Mouse (Mus musculus) bone marrow, adult 2 months (tissue): Measurements from ENCODE around the gene Rpl3l. TPM values are rescaled to one million over a fixed set of nuclear protein-coding genes. Genes with fewer than 3 reads are reported as not detected.
"Not testable (repeated sequence)": the region's sequence is repeated elsewhere in the genome, so short reads cannot be mapped to it uniquely, and the experiment has no call there.

Experiments
- H3K27ac ChIP-seq: fragments of 200-500 bp; 2 replicates; pipeline ENCODE4 v1.5.1; 2012; ENCODE audit warnings: low read depth, mild to moderate bottlenecking, control low read depth, inconsistent platforms, low read length; ENCODE audit not compliant: control insufficient read depth, poor library complexity, insufficient read depth
- H3K4me1 ChIP-seq: fragments of 200-500 bp; 2 replicates; pipeline ENCODE4 v1.6.1; 2011; ENCODE audit warnings: low read length; ENCODE audit not compliant: control insufficient read depth, insufficient read depth
- H3K4me3 ChIP-seq: fragments of 200-500 bp; replicated peaks from 2 replicates; pipeline ENCODE3; 2011; ENCODE audit warnings: mild to moderate bottlenecking, low read depth, low read length, control low read depth; ENCODE audit not compliant: control insufficient read depth
- CTCF ChIP-seq: fragments of 200-500 bp; IDR thresholded peaks from 2 replicates; pipeline ENCODE4 v1.5.1; 2011; ENCODE audit warnings: low read length, control low read depth; ENCODE audit not compliant: control insufficient read depth, insufficient read depth
- POLR2A ChIP-seq: fragments of 200-500 bp; IDR thresholded peaks from 2 replicates; pipeline ENCODE4 v1.6.1; 2011; ENCODE audit warnings: low read depth, mild to moderate bottlenecking, control low read depth, low read length, borderline replicate concordance; ENCODE audit not compliant: control insufficient read depth
- WGBS: fragments of 180-500 bp; shearing (Covaris S2); methylation state at CpG from one replicate; pipeline ENCODE4 v1.1.7; 2018; 5-methylcytosine and 5-hydroxymethylcytosine counted together
- polyA plus RNA-seq: library from polyadenylated mRNA; stranded (reverse); fragments of >200 nt; gene quantifications from 2 replicates; pipeline ENCODE4 v1.2.4, GENCODE M21; 2011; ENCODE audit warnings: low replicate concordance; ENCODE audit not compliant: missing spikeins, insufficient read depth, insufficient read length

Gene Rpl3l
- polyA plus RNA-seq, 1 experiment, result 2.5 TPM

DNA sequence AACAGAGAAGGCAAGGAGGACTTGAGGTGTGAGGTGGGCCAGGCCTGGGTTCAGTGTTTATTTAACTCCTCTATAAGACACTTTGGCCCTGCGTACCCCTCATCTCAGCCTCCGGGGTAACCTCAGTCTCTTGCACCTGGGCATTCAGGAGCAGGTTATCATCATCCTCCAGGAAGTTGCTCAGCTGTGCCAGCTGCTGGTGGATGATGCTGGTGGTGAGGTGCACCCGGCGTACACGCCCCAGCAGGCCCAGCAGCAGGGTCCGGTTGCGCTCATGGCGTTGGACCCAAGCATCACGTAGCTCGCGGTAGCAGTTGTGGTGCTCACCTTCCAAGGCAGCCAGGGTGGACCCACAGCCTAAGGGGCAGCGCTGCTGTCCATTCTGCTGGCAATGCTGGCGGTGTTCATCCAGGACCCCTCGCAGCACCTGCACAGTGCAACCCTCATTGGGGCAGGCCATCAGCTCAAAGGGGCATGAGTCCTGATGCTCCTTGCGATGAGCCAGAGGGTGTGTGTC lies 11.4 kb upstream of the Rpl3l start:
- Histone ChIP-seq H3K4me3 (no peak overlapping the region), H3K4me1 (no peaks in the 10 kb centered on the region), H3K27ac (no peak overlapping the region)
- WGBS, result 93% methylated on average over 15 of the region's 15 CpGs
- no peak for TF ChIP-seq POLR2A
- TF ChIP-seq CTCF, result no peak

DNA sequence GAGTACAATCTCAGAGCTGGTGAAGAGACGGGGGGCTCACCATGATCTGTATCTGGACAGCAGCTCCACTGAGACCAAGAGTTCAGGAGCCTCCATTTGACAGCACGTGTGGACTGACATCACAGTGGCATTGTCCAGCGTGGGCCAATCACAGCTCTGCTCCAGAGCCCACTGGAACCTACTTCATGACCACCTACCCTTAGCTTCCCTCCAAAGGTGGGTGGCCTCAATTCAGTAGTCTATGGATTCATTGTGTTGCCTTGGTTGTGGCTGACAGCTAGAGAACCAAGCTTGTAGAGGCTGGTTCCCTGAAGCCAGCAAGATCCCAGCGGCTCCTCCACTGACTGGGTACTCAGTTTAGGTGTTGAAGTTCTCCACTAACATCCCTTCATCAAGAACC lies 9.7 kb upstream of the Rpl3l start, which contains the start of the genes Rnf151 and Rps2:
TSS of gene Rnf151 (minus strand) at position 121 of the 400 bp plus-strand sequence.
TSS of gene Rps2 (plus strand) at position 174 of the 400 bp plus-strand sequence.
- TF ChIP-seq POLR2A (no peak), CTCF (no peak)
- Histone ChIP-seq H3K4me3 (no peak within 1 kb of the TSS), H3K4me1 (no peaks in the 10 kb centered on the region), H3K27ac (no peak within 1 kb of the TSS)
- 81% methylated on average over 4 of the region's 4 CpGs for WGBS

DNA sequence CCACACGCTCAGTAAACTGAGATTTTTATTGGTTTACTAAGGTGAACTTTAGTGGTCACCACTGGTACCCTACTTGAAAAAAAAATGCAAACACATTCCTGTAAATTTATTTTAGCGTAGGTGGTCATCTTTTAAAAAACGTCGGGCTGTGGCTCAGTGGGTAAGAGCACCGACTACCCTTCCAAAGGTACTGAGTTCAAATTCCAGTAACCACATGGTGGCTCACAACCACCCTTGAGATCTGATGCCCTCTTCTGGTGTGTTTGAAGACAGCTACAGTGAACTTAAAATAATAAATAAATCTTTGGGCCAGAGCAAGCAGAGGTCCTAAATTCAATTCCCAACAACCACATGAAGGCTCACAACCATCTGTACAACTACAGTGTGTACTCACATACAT lies 8.7 kb upstream of the Rpl3l start:
- 65% methylated on average over 5 of the region's 5 CpGs for WGBS
- not testable (repeated sequence) for H3K27ac ChIP-seq

GRCm38 (mm10) chr17:24719494-24720222 lies 8.0 kb upstream of the Rpl3l start:
- peak overlapping the region; percentile 72 for H3K27ac ChIP-seq
- H3K4me1 ChIP-seq, result no peaks in the 10 kb centered on the region; the same call in 1 of the 2 replicates
- no peak for TF ChIP-seq CTCF
- peak; percentile 94; the same call in 1 of the 2 replicates for TF ChIP-seq POLR2A
- H3K4me3 ChIP-seq, result peak overlapping the region; percentile 77
- under 1% methylated on average over 61 of the region's 61 CpGs for WGBS

More for the DNA sequence above, 8.7 kb upstream of the Rpl3l start:
- H3K4me3 ChIP-seq, H3K4me1 ChIP-seq: not testable (repeated sequence)

DNA sequence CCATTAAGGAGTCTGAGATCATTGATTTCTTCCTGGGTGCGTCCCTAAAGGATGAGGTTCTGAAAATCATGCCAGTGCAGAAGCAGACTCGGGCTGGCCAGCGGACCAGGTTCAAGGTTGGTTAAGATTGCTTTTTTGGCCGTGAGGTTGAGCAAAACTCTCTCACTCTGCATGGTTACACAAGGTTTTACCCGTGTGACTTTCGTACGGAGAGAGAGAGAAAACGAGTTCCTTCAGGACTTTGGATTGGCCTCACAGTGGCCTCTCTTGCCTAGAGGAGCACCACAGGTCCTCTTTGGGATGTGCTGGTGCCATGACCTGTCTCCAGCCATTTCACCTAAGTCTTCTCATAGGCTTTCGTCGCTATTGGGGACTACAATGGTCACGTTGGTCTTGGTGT lies 7.0 kb upstream of the Rpl3l start:
- H3K27ac ChIP-seq, H3K4me1 ChIP-seq: not testable (repeated sequence)
- peak overlapping the region; percentile 48 for H3K4me3 ChIP-seq
- WGBS, result 2% methylated on average over 11 of the region's 11 CpGs

GRCm38 (mm10) chr17:24721383-24721955 lies 6.2 kb upstream of the Rpl3l start:
- H3K4me3 ChIP-seq, result peak overlapping the region; percentile 13
- not testable (repeated sequence) for H3K4me1 ChIP-seq, H3K27ac ChIP-seq
- WGBS, result 46% methylated on average over 7 of the region's 7 CpGs

DNA sequence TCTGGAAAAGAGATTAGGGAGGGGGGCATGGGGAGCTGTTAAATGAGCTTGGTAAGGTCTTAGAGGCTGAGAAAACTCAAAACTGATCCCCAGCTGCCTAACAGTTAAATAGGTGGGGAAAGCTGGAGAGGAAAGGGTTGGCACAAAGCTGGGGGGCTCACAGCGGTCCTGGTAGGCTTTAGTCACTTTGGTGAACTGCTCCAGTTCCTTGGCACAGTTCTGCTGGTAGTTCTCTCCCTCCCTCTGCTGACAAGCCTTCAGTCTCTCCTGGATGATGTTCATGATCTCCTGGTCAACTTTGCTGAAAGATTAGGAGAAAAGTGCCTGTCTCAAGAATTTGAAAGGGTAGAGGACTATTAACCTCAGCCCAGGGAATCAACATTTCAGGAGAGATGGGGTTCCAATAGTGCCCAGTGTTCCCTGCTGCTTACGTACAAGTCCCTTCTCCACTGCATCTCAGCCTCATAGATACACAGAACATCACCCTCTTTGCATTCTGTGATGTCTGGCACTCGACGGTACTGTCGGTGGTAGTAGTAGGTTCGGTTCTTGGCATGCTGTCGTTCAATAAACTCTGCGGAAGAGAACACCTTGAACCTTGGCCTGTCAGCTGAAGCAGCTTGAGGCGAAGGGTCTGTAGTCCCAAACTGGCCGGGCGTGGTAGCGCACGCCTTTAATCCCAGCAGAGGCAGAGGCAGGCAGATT lies 5.2 kb upstream of the Rpl3l start:
- TF ChIP-seq POLR2A (no peak), CTCF (no peak)
- H3K4me1 ChIP-seq, result no peaks in the 10 kb centered on the region; the same call in 1 of the 2 replicates
- H3K27ac ChIP-seq, result no peak overlapping the region
- WGBS, result 64% methylated on average over 13 of the region's 13 CpGs
- no peak overlapping the region for H3K4me3 ChIP-seq

- Histone ChIP-seq H3K27ac (0 out of 2 replicates have a peak overlapping the region, but pooled peaks have one; percentile 57), H3K4me3 (peak overlapping the region; percentile 94), H3K4me1 (no peaks in the 10 kb centered on the region; the same call in 1 of the 2 replicates)
- no peak for TF ChIP-seq POLR2A
- 2% methylated on average over 12 of the region's 12 CpGs for WGBS
These were observed 4.3 kb upstream of the Rpl3l start for GRCm38 (mm10) chr17:24723122-24723880.
